Mouse (Mus musculus): Measurements from ENCODE around the gene Lmln. TPM values are rescaled to one million over a fixed set of nuclear protein-coding genes. Genes with fewer than 3 reads are reported as not detected.

Gene Lmln
- 1.2 and 1.6 TPM in 2 replicates for polyA plus RNA-seq (2012; rRNA removed)

DNA sequence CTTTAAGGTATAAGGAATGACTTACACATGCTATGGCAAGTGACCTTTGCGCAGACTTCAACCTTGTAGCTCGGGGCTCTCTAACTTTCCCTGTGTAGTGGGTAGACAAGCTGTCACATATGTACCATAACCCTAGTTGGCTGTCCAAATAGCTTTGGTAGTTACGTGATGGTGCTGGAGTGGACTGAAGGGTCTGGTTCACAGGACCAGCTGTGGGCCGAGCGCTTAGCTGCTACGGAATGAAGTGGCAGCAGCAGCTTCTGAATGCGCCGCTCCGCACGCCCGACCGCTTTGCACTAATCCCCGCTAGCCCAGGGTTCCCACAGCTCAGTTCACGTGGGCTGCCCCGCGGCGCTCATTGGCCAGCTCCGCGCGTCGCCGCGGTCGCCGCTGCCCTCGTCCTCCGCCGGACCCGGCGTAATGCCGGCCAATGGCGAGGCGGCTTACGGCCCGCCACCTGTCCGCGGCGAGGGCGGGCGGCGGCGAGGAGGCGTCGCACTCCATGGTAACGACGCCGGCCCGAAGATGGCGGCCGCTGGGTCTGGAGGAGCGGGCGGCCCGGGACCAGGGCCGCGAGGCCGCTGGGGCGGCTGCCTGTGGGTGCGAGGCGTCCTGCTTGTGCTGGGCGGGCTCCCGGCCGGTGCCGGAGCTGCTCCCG is at the start of gene Lmln:
Gene Lmln, plus strand, starts transcription at position 498 of the 658 bp plus-strand sequence.

DNA sequence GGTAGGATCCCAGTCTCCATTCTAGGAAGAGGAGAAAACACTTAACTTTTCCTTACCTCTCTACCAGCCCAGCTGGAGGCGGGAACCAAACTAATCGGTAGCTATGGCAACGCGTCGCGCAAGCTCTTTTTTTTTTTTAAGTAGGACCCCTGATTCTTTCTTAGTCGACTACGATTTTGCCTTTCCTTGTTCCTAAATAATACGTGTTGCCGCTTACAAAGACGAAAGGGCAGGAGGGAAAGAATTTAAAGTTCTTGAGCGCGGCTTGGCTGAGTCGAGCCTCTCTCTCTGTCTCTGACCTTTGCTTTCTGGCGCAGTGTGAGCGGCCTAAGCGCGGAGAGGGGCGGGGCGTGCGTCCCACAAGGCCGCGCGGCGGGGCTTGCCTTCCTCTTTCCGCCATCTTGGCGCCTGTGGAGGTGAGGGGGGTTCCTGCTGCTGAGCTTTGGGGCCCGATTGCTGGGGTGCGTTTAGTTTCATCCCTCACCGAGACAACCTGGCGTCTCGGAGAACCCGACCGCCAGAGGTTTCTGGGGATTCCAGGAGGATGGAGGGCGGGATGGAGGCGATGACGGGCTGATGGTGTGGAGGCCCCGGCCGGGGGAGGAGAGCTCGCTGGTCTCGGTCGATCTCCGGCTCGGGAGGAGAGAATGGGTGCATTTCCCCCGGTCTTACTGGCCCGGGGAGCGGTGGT is 6.1 kb upstream of the Lmln start, which contains the start of the genes Iqcg and Rpl35a:
Gene Iqcg, minus strand, starts transcription at position 124 of the 691 bp plus-strand sequence.
Gene Rpl35a, plus strand, starts transcription at position 359 of the 691 bp plus-strand sequence.

Other genes starting within 250 kb of the Lmln start
- gene Fyttd1, start 185.0 kb upstream of the Lmln start, polyA plus RNA-seq (2012; rRNA removed), result 11.8 TPM in 2 replicates
- 4.7 and 5.7 TPM in 2 replicates for gene Rubcn, start 184.8 kb upstream of the Lmln start, polyA plus RNA-seq (2012; rRNA removed)
- gene Lrch3, start 148.4 kb upstream of the Lmln start, polyA plus RNA-seq (2012; rRNA removed), result 6.5 and 6.7 TPM in 2 replicates
- 0.79 and 0.82 TPM in 2 replicates for gene Iqcg, start 6.3 kb upstream of the Lmln start, polyA plus RNA-seq (2012; rRNA removed)
- 805 and 827 TPM in 2 replicates for gene Rpl35a, start 6.1 kb upstream of the Lmln start, polyA plus RNA-seq (2012; rRNA removed)
- 9.1 and 9.8 TPM in 2 replicates for gene Osbpl11, start 122.5 kb downstream of the Lmln start, polyA plus RNA-seq (2012; rRNA removed)
- 9.7 and 10.1 TPM in 2 replicates for gene Snx4, start 188.9 kb downstream of the Lmln start, polyA plus RNA-seq (2012; rRNA removed)

Data from liver, embryonic 18 days (tissue).